Mouse (Mus musculus) lung, postnatal 0 days (tissue): ENCODE results near the gene B4galnt3. TPM values are rescaled to one million over a fixed set of nuclear protein-coding genes. Genes with fewer than 3 reads are reported as not detected.
A peak's percentile ranks its signal among the peaks of the same experiment; 100 is the strongest.

Experiments
- ATAC-seq: fragments of 200-750 bp; cut with Nextera tagmentation; 2 replicates; pipeline ENCODE4 v1.8.0; 2017; ENCODE audit warnings: moderate library complexity
- DNase-seq: peaks from one replicate; pipeline ENCODE4 v3.0.0-alpha.2; 2016; ENCODE audit warnings: low spot score
- H3K27ac ChIP-seq: fragments of 300-500 bp; sonication (generic); 2 replicates; pipeline ENCODE4 v1.5.1; 2014; ENCODE audit warnings: antibody characterized with exemption, mild to moderate bottlenecking, low read length, mixed read lengths
- H3K27me3 ChIP-seq: fragments of 300-500 bp; sonication (generic); replicated peaks from 2 replicates; pipeline ENCODE4 v1.6.1; 2014; ENCODE audit warnings: low read length, mixed read lengths; ENCODE audit not compliant: insufficient read depth
- H3K36me3 ChIP-seq: fragments of 300-500 bp; sonication (generic); 2 replicates; pipeline ENCODE4 v1.6.1; 2014; ENCODE audit warnings: low read length, mixed read lengths; ENCODE audit not compliant: insufficient read depth
- H3K4me1 ChIP-seq: fragments of 300-500 bp; sonication (generic); 2 replicates; pipeline ENCODE4 v1.6.1; 2014; ENCODE audit warnings: antibody characterized with exemption, low read depth, low read length, mixed read lengths; ENCODE audit not compliant: insufficient read depth
- H3K4me2 ChIP-seq: fragments of 300-500 bp; sonication (generic); replicated peaks from 2 replicates; pipeline ENCODE4 v1.6.1; 2014; ENCODE audit warnings: low read depth, mild to moderate bottlenecking, low read length, moderate library complexity, mixed read lengths
- H3K4me3 ChIP-seq: fragments of 300-500 bp; sonication (generic); 2 replicates; pipeline ENCODE4 v1.5.1; 2014; ENCODE audit warnings: low read depth, low read length
- H3K9ac ChIP-seq: fragments of 300-500 bp; sonication (generic); replicated peaks from 2 replicates; pipeline ENCODE4 v1.6.1; 2014; ENCODE audit warnings: low read depth, mild to moderate bottlenecking
- H3K9me3 ChIP-seq: fragments of 300-500 bp; sonication (generic); 2 replicates; pipeline ENCODE4 v1.6.1; 2016; ENCODE audit warnings: low read length, mixed read lengths
- CTCF ChIP-seq: IDR thresholded peaks from 2 replicates; pipeline ENCODE4 v1.5.1; 2016; ENCODE audit warnings: antibody characterized with exemption, mild to moderate bottlenecking
- EP300 ChIP-seq: IDR thresholded peaks from 2 replicates; pipeline ENCODE4 v1.6.1; 2016; ENCODE audit warnings: antibody characterized with exemption, mild to moderate bottlenecking, control low read depth
- WGBS: fragments of 180-500 bp; shearing (Covaris S2); extraction: QIAGEN DNeasy Blood & Tissue Kit; methylation state at CpG from one replicate; pipeline ENCODE4 v1.1.7; 2014; 5-methylcytosine and 5-hydroxymethylcytosine counted together
- polyA plus RNA-seq: library from polyadenylated mRNA; unstranded; fragments of >200 nt; fragmentation: Nextera tagmentation; extraction: Ambion mirVana; gene quantifications from 2 replicates; pipeline ENCODE4 v1.2.1, GENCODE M21; 2015

B4galnt3 gene
- 0.04 TPM in 1 of 2 replicates, not detected in the other for polyA plus RNA-seq

DNA sequence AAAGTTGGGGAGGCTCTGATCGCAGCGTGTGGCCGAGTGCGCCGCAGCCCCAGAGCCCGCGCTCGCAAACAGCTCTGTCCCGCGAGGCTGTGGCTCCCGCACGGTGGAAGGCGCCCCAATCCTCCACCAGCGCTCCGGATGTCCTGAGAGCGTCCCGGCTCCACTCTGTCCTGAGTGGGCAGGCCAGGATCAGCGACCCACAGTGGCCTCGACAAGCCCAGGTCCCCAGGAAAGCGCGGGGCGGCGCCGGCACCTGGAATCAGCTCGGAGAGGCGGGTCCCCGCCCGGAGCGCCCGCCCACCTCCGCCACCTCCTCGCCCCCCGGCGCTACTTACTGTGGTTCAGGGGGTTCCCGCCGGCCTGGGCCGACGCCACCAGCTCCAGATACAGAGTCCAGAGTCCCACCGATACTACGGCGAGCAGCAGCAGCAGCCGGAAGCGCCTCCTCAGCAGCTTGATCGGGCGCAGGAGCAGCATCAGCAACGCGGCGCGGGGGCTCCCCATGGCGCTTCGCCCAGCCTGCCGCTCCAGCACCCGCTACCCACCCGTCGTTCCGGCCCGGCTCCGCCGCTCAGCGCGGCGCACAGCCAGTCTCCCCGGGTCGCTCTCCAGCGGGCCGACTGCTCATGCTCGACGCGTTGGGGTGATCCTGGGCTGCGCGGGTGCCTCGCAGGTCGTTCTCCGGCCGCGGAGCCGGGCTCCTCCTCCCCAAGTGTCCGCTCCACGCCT is at the start of gene B4galnt3, which contains the start of gene D330020A13Rik:
TSS of gene B4galnt3 (minus strand) at position 504 of the 729 bp plus-strand sequence.
TSS of gene D330020A13Rik (plus strand) at position 309 of the 729 bp plus-strand sequence.
- Histone ChIP-seq H3K9me3 (no peaks in the 10 kb centered on the region), H3K4me1 (peaks cover 4% of the 10 kb centered on the region; the same call in 1 of the 2 replicates), H3K9ac (no peak within 1 kb of the TSS), H3K27ac (no peak within 1 kb of the TSS), H3K4me2 (peak within 1 kb of the TSS; percentile 98), H3K36me3 (no peaks in the 10 kb centered on the region), H3K4me3 (peak within 1 kb of the TSS; percentile 53), H3K27me3 (peaks cover 12% of the 10 kb centered on the region)
- ATAC-seq = peak; percentile 85
- TF ChIP-seq CTCF = no peak
- no peak for TF ChIP-seq EP300
- under 1% methylated on average over 65 of the region's 79 CpGs for WGBS
- DNase-seq = no peak

- TF ChIP-seq EP300 (no peak), CTCF (no peak)
- WGBS = 42% methylated on average over 1 of the region's 1 CpGs
Observed at GRCm38 (mm10) chr6:120343992-120344391, 49.6 kb upstream of the B4galnt3 start.

GRCm38 (mm10) chr6:120332351-120332750 is 38.0 kb upstream of the B4galnt3 start:
- Histone ChIP-seq H3K27me3 (no peaks in the 10 kb centered on the region), H3K9ac (no peak overlapping the region), H3K9me3 (no peaks in the 10 kb centered on the region), H3K4me2 (no peak overlapping the region), H3K4me3 (no peak overlapping the region), H3K36me3 (peaks cover 16% of the 10 kb centered on the region), H3K27ac (no peak overlapping the region), H3K4me1 (no peaks in the 10 kb centered on the region)
- ATAC-seq = no peak
- 0 out of 2 replicates have a peak, but pooled peaks have one; percentile 7 for TF ChIP-seq CTCF
- no peak for TF ChIP-seq EP300
- DNase-seq = no peak
- WGBS = 74% methylated on average over 2 of the region's 2 CpGs

More at GRCm38 (mm10) chr6:120343992-120344391, 49.6 kb upstream of the B4galnt3 start:
- ATAC-seq (no peak), DNase-seq (no peak)
- H3K27ac ChIP-seq = no peak overlapping the region
- no peak overlapping the region for H3K4me2 ChIP-seq
- H3K4me3 ChIP-seq = no peak overlapping the region
- no peaks in the 10 kb centered on the region for H3K4me1 ChIP-seq
- H3K9me3 ChIP-seq = no peaks in the 10 kb centered on the region
- H3K36me3 ChIP-seq = peaks cover 6% of the 10 kb centered on the region; the same call in 1 of the 2 replicates
- H3K27me3 ChIP-seq = no peaks in the 10 kb centered on the region
- H3K9ac ChIP-seq = no peak overlapping the region

GRCm38 (mm10) chr6:120324295-120324927 is 30.1 kb upstream of the B4galnt3 start:
- Histone ChIP-seq H3K36me3 (no peaks in the 10 kb centered on the region), H3K4me2 (no peak overlapping the region), H3K27me3 (no peaks in the 10 kb centered on the region), H3K27ac (no peak overlapping the region), H3K4me3 (no peak overlapping the region), H3K9ac (no peak overlapping the region), H3K9me3 (no peaks in the 10 kb centered on the region), H3K4me1 (no peaks in the 10 kb centered on the region)
- 32% methylated on average over 6 of the region's 6 CpGs for WGBS
- TF ChIP-seq CTCF (peak; percentile 93), EP300 (no peak)
- DNase-seq (peak; percentile 89), ATAC-seq (no peak)

GRCm38 (mm10) chr6:120320369-120320768 is 26.0 kb upstream of the B4galnt3 start:
- no peak overlapping the region for H3K4me3 ChIP-seq
- H3K4me1 ChIP-seq = no peaks in the 10 kb centered on the region
- WGBS = 57% methylated on average over 2 of the region's 2 CpGs
- H3K27ac ChIP-seq = no peak overlapping the region
- TF ChIP-seq CTCF = no peak
- no peak for TF ChIP-seq EP300
- ATAC-seq (no peak), DNase-seq (no peak)
- H3K36me3 ChIP-seq = no peaks in the 10 kb centered on the region
- H3K9me3 ChIP-seq = no peaks in the 10 kb centered on the region
- no peak overlapping the region for H3K9ac ChIP-seq
- no peaks in the 10 kb centered on the region for H3K27me3 ChIP-seq
- no peak overlapping the region for H3K4me2 ChIP-seq

- TF ChIP-seq CTCF = no peak
- TF ChIP-seq EP300 = no peak
Observed at GRCm38 (mm10) chr6:120319129-120319528, 24.8 kb upstream of the B4galnt3 start.

More at GRCm38 (mm10) chr6:120319129-120319528, 24.8 kb upstream of the B4galnt3 start:
- no peaks in the 10 kb centered on the region for H3K4me1 ChIP-seq
- DNase-seq (peak; percentile 26), ATAC-seq (peak; percentile 41; the same call in 1 of the 2 replicates)
- no peak overlapping the region for H3K4me2 ChIP-seq
- no peaks in the 10 kb centered on the region for H3K36me3 ChIP-seq
- no peak overlapping the region for H3K27ac ChIP-seq
- 53% methylated on average over 9 of the region's 9 CpGs for WGBS
- no peaks in the 10 kb centered on the region for H3K27me3 ChIP-seq
- H3K9me3 ChIP-seq = no peaks in the 10 kb centered on the region
- H3K4me3 ChIP-seq = no peak overlapping the region
- no peak overlapping the region for H3K9ac ChIP-seq
